Mouse (Mus musculus) heart, postnatal 0 days (tissue): ENCODE data around the gene Osbpl9. TPM values are rescaled to one million over a fixed set of nuclear protein-coding genes. Genes with fewer than 3 reads are reported as not detected.

Experiments
- ATAC-seq: fragments of 200-750 bp; cut with Nextera tagmentation; 2 replicates; pipeline ENCODE4 v1.8.0; 2017; ENCODE audit warnings: low read depth, moderate number of reproducible peaks, moderate library complexity; ENCODE audit not compliant: insufficient read depth
- DNase-seq: peaks from one replicate; pipeline ENCODE4 v3.0.0-alpha.2; 2016; ENCODE audit warnings: low spot score
- H3K27ac ChIP-seq: fragments of 300-500 bp; sonication (generic); 2 replicates; pipeline ENCODE4 v1.5.1; 2014; ENCODE audit warnings: low read depth, mild to moderate bottlenecking
- H3K27me3 ChIP-seq: fragments of 300-500 bp; sonication (generic); 2 replicates; pipeline ENCODE4 v1.6.1; 2014; ENCODE audit warnings: low read length, mixed read lengths; ENCODE audit not compliant: control insufficient read depth, insufficient read depth
- H3K36me3 ChIP-seq: fragments of 300-500 bp; sonication (generic); replicated peaks from 2 replicates; pipeline ENCODE4 v1.6.1; 2014; ENCODE audit warnings: low read length, mixed read lengths; ENCODE audit not compliant: control insufficient read depth, insufficient read depth
- H3K4me1 ChIP-seq: fragments of 300-500 bp; sonication (generic); 2 replicates; pipeline ENCODE4 v1.6.1; 2014; ENCODE audit warnings: antibody characterized with exemption; ENCODE audit not compliant: control insufficient read depth, insufficient read depth
- H3K4me2 ChIP-seq: fragments of 300-500 bp; sonication (generic); 2 replicates; pipeline ENCODE4 v1.6.1; 2014; ENCODE audit warnings: low read depth, mild to moderate bottlenecking, low read length, moderate library complexity
- H3K4me3 ChIP-seq: fragments of 300-500 bp; sonication (generic); 2 replicates; pipeline ENCODE4 v1.5.1; 2014; ENCODE audit warnings: low read depth, low read length
- H3K9ac ChIP-seq: fragments of 300-500 bp; sonication (generic); replicated peaks from 2 replicates; pipeline ENCODE4 v1.6.1; 2014; ENCODE audit warnings: low read depth, low read length, mixed read lengths
- H3K9me3 ChIP-seq: fragments of 300-500 bp; sonication (generic); replicated peaks from 2 replicates; pipeline ENCODE4 v1.6.1; 2016; ENCODE audit warnings: low read length; ENCODE audit not compliant: control insufficient read depth
- CTCF ChIP-seq: IDR thresholded peaks from 2 replicates; pipeline ENCODE4 v1.5.1; 2016; ENCODE audit warnings: antibody characterized with exemption, control low read depth, low read depth
- EP300 ChIP-seq: IDR thresholded peaks from 2 replicates; pipeline ENCODE4 v1.6.1; 2016; ENCODE audit warnings: antibody characterized with exemption, low read depth
- WGBS: fragments of 180-500 bp; shearing (Covaris S2); extraction: QIAGEN DNeasy Blood & Tissue Kit; methylation state at CpG from one replicate; pipeline ENCODE4 v1.1.7; 2014; 5-methylcytosine and 5-hydroxymethylcytosine counted together
- polyA plus RNA-seq: library from polyadenylated mRNA; unstranded; fragments of >200 nt; fragmentation: Nextera tagmentation; extraction: Ambion mirVana; gene quantifications from 2 replicates; pipeline ENCODE4 v1.2.1, GENCODE M21; 2015
- total RNA-seq: library from RNA; depleted of rRNA; stranded (reverse); fragments of >200 nt; gene quantifications from 2 replicates; pipeline ENCODE4 v1.2.3, GENCODE M21; 2014; ENCODE audit warnings: low replicate concordance

The Osbpl9 gene
- total and polyA plus RNA-seq, 2 experiments from 2014 or later = 49.0 to 49.7 TPM

GRCm38 (mm10) chr4:109079676-109080075 lies 122.4 kb downstream of the Osbpl9 start:
- Histone ChIP-seq H3K4me2 (no peak overlapping the region), H3K4me3 (no peak overlapping the region), H3K4me1 (no peaks in the 10 kb centered on the region), H3K27ac (no peak overlapping the region), H3K9me3 (no peaks in the 10 kb centered on the region), H3K36me3 (peaks cover 60% of the 10 kb centered on the region), H3K9ac (no peak overlapping the region), H3K27me3 (no peaks in the 10 kb centered on the region)
- ATAC-seq (no peak), DNase-seq (no peak)
- WGBS = 71% methylated on average over 3 of the region's 3 CpGs
- TF ChIP-seq EP300 (no peak), CTCF (no peak)

GRCm38 (mm10) chr4:109078941-109079340 lies 123.1 kb downstream of the Osbpl9 start:
- Histone ChIP-seq H3K27me3 (no peaks in the 10 kb centered on the region), H3K4me3 (no peak overlapping the region), H3K4me2 (no peak overlapping the region), H3K4me1 (no peaks in the 10 kb centered on the region), H3K9me3 (no peaks in the 10 kb centered on the region), H3K9ac (no peak overlapping the region), H3K27ac (no peak overlapping the region), H3K36me3 (peaks cover 55% of the 10 kb centered on the region)
- TF ChIP-seq EP300 (no peak), CTCF (no peak)
- DNase-seq (no peak), ATAC-seq (no peak)
- WGBS = 92% methylated on average over 7 of the region's 7 CpGs

GRCm38 (mm10) chr4:109073296-109073695 lies 128.8 kb downstream of the Osbpl9 start:
- peaks cover 6% of the 10 kb centered on the region; the same call in 1 of the 2 replicates for H3K4me1 ChIP-seq
- no peak overlapping the region for H3K4me3 ChIP-seq
- 73% methylated on average over 3 of the region's 3 CpGs for WGBS
- no peaks in the 10 kb centered on the region for H3K27me3 ChIP-seq
- H3K4me2 ChIP-seq = no peak overlapping the region
- H3K27ac ChIP-seq = no peak overlapping the region
- no peak overlapping the region for H3K9ac ChIP-seq
- TF ChIP-seq CTCF = no peak
- TF ChIP-seq EP300 = no peak
- H3K36me3 ChIP-seq = peaks cover 58% of the 10 kb centered on the region
- DNase-seq (no peak), ATAC-seq (no peak)
- H3K9me3 ChIP-seq = no peaks in the 10 kb centered on the region

GRCm38 (mm10) chr4:109072891-109073290 lies 129.2 kb downstream of the Osbpl9 start:
- H3K36me3 ChIP-seq = peaks cover 58% of the 10 kb centered on the region
- H3K27me3 ChIP-seq = no peaks in the 10 kb centered on the region
- peaks cover 6% of the 10 kb centered on the region; the same call in 1 of the 2 replicates for H3K4me1 ChIP-seq
- no peaks in the 10 kb centered on the region for H3K9me3 ChIP-seq
- H3K4me2 ChIP-seq = no peak overlapping the region
- WGBS = 57% methylated on average over 6 of the region's 6 CpGs
- H3K9ac ChIP-seq = no peak overlapping the region
- no peak overlapping the region for H3K4me3 ChIP-seq
- H3K27ac ChIP-seq = no peak overlapping the region
- DNase-seq (no peak), ATAC-seq (no peak)
- no peak for TF ChIP-seq EP300
- no peak for TF ChIP-seq CTCF

DNA sequence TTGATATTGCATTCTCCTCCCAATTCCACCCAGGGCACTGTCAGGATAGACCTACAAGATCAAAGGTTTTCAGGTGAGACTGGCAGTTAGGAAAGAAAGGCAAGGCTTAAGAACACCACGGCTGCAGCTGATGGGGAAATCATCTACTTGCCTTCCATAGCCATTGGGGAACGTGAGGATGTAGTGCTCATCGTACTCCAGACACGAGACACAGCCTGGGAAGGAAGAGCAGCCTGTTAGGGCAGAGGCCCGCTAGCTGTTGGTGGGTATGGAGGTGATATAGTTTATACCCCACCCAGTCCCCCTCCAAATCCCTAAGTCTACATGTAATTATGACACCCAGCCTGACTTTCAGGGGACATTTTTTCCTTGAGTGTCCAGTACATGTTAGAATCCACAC lies 136.4 kb downstream of the Osbpl9 start:
- whole genome bisulfite sequencing = 95% methylated on average over 5 of the region's 5 CpGs
- TF ChIP-seq CTCF (no peak), EP300 (no peak)
- Histone ChIP-seq H3K9me3 (no peaks in the 10 kb centered on the region), H3K27me3 (no peaks in the 10 kb centered on the region), H3K4me3 (no peak overlapping the region), H3K4me2 (no peak overlapping the region), H3K27ac (no peak overlapping the region), H3K4me1 (no peaks in the 10 kb centered on the region), H3K9ac (no peak overlapping the region), H3K36me3 (peaks cover 94% of the 10 kb centered on the region)
- ATAC-seq (no peak), DNase-seq (no peak)

DNA sequence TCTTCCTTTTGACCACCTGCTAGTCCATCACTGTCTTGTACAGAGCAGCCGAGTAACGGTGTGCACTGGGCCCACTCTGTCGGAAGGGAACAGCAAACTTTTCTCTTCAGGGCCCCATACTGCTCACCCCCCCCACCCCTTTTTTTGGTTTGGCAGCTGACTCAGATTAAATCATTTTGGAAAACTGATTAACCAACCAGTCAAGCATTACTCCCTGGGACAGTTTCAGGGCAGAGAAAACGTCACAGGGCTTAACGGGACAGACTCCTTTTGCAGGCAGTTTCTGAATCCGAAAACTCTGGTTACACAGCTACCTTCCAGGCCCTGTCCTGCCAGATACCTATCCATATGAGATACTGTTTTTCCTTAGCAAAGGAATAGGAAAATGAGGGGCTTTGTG lies 137.1 kb downstream of the Osbpl9 start:
- DNase-seq (no peak), ATAC-seq (no peak)
- H3K9ac ChIP-seq = no peak overlapping the region
- peaks cover 94% of the 10 kb centered on the region for H3K36me3 ChIP-seq
- 78% methylated on average over 6 of the region's 6 CpGs for WGBS
- H3K4me2 ChIP-seq = no peak overlapping the region
- no peaks in the 10 kb centered on the region for H3K27me3 ChIP-seq
- no peaks in the 10 kb centered on the region for H3K4me1 ChIP-seq
- H3K4me3 ChIP-seq = no peak overlapping the region
- H3K27ac ChIP-seq = no peak overlapping the region
- TF ChIP-seq CTCF (no peak), EP300 (no peak)
- no peaks in the 10 kb centered on the region for H3K9me3 ChIP-seq
